Mouse (Mus musculus) T-helper 1 cell (primary cell): ENCODE data around the gene Slc9a5.

Source experiments
- in situ Hi-C: fragments of 300-600 bp; cut with MboI, MseI; formaldehyde crosslinking; loops from one replicate; pipeline ENCODE4 v1.15.1; 2025; ENCODE audit warnings: high pct_unique_total_duplicates

Slc9a5 gene

DNA sequence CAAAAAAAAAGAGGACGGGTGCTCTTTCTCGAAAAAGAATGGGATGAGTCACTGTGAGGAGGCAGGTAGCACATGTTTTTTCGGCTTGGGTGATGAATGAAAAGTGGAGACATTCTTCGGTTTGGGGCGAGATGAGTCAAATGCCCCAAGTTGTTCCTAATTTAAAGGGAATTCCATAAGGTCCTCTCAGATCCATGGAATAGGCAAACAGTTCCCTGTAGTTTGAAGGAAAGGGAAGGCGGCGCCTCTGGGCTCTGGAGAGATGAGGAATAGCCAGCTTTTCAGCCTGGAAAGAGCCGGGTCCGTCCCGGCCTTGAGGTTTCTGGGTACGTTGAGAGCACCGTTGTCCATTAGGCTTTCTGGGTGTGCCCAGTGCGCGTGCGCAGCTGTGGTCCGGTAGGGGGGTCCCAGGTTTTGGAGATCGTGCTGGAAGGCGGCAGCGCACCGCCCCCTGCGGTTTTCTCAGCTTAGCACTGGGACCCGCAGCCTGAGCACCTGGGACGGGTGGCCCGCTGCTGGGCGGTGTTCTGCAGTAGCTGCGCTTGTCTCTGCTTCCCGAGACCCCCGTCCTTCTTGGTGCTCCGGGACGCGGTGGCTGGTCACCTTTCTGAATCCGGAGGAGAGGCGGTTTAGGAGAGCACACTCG is at the start of gene Slc9a5:
Gene Slc9a5 (plus strand): TSS at position 394 of the 646 bp plus-strand sequence.
- in situ Hi-C loops = no loop called here

DNA sequence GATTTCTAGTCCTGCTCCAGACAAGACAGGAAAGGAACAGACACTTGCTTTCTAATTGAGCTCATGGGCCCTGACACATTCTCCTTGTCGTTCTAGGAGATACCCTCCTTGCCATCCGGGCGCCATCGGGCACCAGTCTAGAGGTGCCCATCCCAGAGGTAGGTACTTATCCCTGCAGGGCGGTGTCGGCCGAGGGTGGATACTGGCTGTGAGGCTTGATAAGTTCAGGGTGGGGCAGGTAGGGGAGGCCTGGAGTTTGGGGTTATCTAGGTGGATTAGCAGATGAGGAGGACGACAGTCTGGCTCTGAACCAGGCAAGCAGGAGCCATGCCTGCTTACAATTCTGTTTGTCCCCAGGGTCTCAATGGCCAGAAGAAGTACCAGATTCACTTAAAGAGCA is 48.7 kb upstream of the Slc9a5 start:
- in situ Hi-C loops = no loop called here

DNA sequence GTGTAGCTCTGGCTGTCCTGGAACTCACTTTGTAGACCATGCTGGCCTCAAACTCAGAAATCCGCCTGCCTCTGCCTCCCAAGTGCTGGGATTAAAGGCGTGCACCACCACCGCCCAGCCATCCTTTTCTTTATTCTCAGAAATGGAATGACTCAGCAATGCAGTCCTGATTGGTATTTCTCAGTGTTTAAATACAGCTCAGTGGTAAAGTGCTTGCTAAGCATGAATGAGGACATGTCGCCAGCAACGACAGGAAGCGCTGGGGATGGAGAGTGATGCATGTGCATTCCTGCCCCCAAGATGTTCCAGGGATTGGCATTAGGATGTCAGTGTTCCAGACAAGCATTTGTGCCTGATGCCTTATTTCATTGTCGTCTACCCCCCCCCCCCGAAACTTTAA is 45.2 kb upstream of the Slc9a5 start:
- in situ Hi-C loops = no loop called here

DNA sequence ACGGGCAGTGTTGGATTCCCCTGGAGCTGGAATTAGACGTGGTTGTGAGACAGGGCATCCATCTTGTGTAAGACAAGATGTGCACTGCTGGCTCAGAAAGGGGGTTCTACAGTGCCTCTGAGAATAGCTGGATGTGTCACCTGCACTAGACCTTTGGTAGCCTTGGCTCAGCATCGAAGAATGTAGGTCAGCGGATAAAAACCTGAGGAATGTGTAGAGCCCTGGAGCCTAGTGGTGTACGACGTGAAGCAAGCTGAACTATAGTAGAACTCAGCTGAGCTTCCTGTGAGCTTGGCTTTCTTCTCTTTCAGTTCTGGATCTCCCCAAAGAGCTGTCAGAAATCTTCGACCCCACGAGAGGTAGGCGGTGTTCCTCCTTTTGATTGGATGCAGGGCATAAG is 44.8 kb upstream of the Slc9a5 start:
- in situ Hi-C loops = no loop called here

DNA sequence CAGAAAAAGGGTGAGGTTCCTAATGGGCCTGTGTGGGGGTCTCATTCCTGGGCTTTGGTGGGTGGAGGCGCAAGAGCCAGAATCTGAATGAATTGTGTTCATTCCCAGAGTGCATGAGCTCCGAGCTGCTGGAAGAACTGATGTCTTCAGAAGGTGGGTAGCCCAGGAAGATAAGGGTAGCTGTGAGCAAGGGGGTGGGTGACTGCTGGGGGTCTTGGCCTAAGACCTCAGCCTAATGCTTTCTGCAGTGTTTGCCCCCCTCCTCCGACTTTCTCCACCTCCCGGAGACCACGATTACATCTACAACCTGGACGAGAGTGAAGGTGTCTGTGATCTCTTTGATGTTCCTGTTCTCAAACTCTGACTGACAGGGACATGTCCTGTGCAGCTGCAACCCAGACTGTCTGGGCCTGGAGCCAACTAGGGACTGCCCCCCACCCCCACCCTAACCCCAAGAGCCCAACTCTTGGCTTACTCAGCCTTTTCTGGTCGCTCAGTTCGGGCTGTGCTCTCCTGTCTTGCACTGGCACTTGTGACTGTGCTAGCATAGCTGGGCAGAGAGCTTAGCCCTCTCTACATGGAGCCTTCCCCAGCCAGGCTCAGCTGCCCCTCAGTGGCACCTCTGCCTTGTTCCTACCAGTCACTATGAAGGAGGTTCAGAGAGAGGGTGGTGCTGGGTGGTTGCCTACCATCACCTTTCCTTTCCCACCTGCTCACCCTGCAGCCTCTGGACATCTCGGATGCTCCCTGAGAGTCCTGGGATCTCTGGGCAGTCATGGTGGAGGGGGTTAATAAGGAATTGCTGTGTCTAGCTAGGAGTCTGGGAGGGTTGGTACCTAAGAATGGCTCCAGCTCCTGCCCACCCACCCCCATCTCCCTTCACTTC is 44.1 kb upstream of the Slc9a5 start:
- in situ Hi-C loops = no loop called here

DNA sequence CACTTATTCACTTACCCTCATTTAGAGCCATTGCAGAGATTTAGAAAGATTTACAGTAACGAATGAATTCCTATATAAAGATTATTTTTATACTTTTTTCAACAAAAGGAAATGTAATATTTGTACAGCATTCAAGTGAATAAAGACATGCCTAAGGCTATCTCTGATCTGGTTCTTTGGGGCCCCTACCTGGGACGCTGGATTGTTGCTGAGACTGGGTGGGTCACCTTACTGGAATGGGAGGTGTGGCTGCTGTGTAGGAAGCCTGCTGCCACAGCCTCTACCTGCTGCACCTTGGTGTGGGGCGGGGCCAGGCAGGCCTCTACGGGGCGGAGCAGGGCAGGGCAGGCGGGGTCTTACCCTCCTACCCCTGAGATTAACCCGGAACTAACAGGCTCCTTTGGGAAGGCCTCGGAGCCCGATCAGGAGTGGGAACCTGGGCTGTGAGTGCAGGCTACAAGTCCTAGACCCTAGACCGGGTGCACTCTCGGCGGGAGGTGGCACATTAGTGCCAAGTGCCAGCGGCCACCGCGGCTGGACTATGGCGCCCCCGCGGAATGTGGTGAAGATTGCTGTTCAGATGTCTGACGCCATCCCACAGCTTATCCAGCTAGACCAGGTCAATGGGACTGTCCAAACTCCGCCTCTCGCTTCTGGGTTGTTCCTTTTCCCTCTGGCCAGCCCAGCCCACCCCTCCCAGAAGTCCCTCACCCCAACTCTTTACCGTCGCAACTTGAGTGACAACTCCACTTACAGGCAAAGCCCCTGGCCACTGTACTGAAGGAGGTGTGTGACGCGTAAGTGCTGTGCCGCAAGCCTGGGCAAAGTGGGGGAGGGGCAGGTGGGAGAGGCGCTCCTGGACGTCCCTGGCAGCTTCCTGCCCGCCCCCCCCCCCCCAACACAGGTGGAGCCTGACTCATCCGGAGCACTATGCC is 43.2 kb upstream of the Slc9a5 start, which contains the start of gene Elmo3:
Gene Elmo3 (plus strand): TSS at position 391 of the 935 bp plus-strand sequence.
- in situ Hi-C loops = no loop called here

DNA sequence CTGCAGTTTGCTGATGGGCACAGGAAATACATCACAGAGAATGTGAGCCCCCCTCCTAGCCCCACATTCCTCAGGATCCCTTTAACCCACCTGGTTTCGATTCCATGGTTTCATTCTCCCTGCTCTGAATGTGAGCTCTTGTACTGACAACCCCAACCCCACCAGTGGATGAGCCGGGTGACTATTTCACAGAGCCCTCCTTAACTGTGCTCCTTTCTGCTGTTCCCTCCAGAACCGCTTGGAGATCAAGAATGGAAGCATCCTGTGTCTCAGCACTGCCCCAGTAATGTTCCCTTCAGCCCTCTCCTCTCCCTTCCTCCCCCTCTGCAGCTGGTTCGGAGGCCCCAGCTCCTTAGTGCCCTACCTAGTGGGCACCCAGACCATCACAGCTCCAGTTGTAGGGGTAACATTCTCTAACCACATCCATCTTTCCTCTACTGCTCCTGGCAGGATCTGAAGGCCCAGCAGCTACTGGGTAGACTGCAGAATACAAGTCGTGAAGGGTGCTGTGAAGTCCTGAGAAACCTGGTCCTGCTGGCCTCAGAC is 42.4 kb upstream of the Slc9a5 start:
- in situ Hi-C loops = no loop called here

DNA sequence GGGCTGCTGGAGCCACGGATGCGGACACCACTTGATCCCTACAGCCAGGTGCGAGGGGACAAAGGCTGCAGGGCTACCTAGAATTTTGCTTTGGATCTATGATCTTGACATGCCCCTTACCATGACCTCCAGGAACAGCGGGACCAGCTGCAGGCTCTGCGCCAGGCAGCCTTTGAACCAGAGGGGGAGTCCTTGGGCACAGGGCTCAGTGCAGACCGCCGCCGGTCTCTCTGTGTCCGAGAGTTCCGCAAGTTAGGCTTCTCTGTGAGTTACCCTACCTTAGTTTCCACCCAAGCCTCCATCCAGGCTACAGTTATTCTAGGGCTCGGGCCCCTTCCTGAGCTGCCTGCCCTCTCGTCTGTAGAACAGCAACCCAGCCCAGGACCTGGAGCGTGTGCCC is 41.0 kb upstream of the Slc9a5 start:
- in situ Hi-C loops = no loop called here

DNA sequence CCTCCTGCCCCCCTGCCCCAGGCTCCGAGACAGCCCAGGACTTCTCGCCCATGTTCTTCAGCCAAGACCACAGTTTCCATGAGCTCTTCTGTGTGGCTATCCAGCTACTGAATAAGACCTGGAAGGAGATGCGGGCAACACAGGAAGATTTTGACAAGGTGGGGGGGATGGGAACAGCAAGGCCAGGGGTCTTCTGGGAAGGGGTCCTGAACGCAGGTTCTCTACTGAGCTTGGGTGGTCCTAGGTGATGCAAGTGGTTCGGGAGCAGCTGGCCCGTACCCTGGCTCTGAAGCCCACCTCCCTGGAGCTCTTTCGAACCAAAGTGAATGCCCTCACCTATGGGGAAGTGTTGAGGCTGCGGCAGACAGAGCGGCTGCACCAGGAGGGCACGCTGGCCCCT is 40.2 kb upstream of the Slc9a5 start:
- in situ Hi-C loops = no loop called here

DNA sequence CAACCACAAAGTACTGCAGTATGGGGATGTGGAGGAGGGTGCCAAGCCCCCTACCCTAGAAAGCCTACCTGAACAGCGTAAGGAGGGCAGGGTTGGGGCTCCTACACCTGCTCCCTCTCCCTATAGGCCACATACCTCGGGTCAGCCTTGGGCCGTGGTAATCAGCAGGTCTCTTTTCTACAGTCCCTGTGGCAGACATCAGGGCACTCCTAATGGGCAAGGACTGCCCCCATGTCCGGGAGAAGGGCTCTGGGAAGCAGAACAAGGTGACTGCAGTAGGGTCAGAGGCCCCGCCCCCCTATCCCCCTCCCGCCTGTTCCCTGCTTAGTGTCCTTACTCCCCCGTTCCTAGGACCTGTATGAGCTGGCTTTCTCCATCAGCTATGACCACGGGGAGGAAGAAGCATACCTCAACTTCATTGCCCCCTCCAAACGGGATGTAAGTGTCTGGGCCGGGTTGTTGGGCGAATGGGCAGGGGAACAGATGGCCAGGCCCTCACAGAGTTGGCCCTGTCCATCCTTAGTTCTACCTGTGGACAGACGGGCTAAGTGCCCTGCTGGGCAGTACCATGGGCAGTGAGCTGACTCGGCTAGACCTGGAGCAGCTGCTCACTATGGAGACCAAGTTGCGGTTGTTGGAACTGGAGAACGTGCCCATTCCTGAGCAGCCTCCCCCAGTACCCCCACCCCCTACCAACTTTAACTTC is 39.3 kb upstream of the Slc9a5 start:
- in situ Hi-C loops = no loop called here

DNA sequence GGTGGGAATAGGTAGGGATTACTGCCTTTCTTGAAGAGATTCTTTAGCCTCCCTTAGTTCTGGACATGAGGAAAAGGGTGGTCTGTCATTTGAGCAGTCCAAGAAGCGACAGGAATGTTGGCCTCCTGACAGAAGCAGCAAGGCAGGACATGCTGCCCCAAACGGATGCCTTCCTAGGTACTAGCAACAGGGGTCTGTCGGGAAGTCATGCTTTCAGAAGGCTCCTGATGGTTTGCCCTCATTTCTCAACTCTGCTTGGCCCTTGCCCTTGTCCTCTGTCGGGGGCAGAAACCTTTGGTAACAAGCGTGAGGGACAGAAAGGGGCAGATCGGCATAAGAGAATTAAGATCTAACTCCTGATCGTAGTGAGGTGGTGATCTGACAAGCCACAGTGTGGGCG is 38.5 kb upstream of the Slc9a5 start:
- in situ Hi-C loops = no loop called here

DNA sequence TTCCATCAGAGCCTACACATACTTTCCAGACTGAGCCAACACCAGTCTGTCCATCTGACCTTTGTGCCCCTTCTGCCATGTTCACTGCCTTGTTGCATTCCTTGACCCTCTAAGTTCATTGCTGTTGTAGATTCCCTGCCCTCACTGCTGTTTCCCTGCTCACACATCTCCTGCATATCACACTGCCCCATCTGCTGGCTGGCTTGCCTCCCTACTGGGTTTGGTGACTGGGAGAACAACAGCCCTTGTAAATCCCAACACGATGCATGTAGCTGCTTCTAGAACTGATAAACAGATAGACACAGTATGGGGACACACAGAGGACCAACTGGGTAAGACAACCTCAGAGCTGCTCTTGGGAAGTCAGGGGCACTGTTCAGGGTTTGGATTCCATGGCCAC is 36.9 kb upstream of the Slc9a5 start:
- in situ Hi-C loops = no loop called here

DNA sequence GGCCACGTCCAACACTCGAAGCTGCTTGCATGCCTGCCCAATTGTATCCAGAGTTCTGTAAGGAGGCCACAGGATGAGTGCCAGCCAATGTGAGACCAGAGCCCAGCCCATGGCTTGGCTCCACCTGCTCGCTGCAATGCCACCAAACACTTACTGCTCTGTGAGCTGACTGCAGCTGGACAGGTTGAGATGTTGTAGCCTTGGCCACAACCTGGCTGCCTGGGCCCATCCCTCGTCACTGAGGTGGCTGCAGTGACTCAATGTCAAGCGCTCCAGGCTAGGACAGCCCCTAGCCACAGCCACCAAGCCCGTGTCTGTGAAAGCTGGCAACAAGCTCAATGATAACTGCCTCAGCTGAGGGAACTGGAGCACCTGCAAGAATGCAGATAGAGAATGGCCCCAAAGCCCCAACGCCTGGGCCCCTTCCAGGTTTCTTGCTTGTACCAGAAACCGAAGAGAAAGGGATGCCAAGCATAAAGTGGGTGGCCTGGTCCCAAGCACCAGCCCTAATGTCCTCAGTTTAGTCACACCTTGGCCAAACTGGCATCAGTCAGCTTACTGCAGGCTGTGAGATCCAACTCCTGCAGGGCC is 35.7 kb upstream of the Slc9a5 start:
- in situ Hi-C loops = no loop called here

DNA sequence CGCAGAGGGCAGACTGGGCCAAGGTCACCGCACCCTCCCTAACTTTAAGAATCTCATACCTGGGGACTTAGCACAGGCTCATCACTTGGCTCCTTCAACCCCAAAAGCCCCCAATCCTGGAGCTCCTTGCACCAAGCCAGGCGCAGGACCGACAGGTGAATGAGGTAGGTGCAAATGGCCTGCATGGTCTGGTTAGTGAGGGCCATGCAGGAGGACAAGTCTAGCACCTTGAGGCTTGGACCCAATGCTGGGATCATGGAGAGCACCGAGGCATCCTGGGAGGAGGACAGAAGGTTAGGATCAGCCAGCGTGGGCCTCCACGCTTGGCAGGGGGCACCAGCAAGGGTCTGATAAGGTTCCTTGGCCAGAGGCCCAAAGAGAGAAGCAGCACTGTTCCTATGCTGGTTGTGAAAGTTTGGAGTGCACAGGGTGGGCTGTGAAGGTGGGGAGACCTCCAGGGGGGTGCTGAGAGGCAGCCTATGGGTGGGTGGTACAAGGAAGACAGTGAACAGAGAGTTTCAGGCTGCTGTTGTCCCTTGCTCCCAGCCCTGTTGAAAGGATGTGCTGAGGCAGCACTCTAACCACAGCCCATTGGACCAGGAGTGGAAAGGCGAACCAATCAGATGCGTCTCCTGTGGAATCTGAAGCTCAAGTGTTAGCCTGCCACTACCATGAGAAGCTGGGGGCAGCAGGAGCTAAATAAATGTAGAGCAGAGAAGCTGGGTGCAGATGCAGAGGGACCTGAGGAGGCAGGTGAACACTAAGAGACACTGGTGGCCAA is 34.8 kb upstream of the Slc9a5 start:
- in situ Hi-C loops = no loop called here

DNA sequence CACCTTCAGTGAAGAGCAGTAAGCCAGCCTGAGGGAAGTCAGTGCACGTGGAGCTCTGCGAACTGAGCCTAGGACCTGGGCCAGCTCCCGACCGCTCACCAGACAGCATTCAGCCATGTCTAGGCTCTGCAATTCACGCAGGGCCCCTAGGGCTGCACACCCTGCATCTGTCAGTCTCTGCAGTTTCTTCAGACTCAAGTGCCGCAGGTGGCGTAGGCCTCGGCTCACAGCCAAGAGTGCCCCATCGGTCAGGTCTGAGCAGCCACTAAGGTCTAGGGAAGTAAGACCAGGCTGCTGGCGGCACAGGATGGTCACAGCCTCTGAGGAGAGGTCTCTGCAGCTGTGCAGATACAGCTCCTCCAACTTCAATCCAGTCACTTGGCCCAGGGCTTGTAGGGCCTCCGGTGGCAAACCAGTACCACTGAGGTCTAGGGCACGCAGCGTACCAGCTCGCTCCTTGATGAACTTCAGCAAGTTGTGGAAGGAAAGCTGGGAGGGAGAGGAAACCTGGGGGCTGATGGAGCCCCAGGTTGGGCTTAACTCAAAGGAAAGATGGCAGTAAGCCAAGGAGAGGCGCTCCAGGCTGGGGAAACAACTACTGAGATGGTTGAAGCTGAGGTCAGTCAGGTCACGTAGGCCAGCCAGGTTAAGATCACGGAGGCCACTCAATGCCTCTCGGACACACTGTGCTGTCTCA is 33.4 kb upstream of the Slc9a5 start:
- in situ Hi-C loops = no loop called here

DNA sequence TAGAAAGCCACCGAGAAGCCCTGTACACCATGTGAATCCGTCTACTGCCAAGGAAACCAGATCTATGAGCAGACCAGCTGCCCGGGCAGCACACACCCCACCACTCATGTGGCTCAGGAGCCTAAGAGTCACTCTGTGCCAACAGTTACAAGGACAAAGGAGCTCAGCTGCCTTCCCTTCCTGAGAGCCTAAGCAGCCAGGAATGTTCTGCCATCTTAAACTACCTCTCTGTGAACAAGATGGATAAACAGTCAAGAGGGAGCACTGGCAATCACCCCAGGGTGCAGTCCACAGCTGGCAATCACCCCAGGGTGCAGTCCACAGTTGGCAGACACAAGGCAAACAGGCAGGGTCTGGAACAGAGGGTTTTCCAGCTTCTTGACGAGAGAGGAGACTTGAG is 30.7 kb upstream of the Slc9a5 start:
- in situ Hi-C loops = no loop called here

DNA sequence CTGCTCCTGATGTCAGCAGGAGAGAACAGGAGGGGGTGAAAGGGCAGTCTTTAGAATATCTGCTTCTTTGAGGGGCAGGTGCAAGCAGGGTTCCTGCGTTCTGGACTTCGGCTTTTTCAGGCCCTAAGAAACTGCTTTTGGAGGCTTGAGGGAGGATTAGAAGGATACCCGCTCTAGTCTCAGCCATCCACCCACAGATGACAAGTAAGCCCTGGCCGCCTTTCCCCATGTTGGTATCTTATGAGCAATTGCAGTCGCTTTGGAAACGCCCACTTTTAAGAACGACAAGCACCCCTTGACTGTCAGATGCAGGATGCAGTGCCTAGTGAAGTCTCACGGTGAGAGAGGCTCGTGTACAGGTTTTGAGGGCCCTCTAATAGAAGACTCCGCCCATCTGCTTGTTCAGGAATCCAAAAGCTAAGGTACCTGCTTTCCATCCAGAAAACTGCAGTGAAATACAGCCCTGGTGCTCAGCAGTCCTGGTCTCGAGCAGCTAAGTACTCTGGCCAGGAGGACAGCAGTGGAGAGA is 29.9 kb upstream of the Slc9a5 start:
- in situ Hi-C loops = no loop called here

DNA sequence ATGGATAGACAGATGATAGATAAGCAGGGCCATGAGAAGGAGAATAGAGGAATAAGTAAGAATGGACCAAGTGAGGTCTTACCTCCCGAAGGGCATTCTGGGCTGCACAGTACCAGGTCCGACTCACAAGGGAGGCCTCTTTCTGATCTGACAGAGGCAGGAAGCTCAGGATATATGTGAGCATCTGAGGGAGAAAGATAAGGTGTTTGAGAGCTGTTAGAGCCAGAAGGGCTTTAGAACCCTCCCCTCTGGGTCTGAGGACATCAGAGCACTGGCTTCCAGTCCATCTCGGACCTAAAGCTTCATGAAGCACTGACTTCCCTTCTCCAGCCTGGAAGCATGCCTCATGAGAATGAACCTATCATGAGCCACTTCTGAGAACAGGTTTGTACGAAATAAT is 25.5 kb upstream of the Slc9a5 start:
- in situ Hi-C loops = no loop called here

DNA sequence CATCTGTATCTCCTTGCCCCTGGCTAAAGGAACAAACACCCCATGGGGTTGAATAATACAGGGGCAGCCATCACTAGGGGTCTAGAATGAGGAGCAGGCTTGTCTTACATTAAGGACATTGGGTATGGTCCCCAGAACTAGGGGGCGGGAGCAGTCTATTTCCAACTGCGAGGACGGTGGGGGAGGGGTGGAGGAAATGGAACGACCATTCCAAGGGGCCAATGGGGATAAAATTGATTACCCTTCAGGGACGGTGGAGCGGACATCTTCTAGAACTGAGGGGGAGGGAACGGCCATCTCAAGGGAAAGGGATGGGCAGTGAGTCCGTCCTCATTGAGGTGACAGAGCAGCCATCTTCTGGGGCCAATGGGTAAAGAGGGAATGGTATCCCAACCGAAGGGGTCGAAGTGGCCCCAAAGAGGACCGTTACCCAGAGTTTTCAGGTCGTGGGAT is 23.0 kb upstream of the Slc9a5 start:
- in situ Hi-C loops = no loop called here
